Mouse (Mus musculus): ENCODE data around the gene Dgki. TPM values are rescaled to one million over a fixed set of nuclear protein-coding genes. Genes with fewer than 3 reads are reported as not detected.

Dgki gene
- total RNA-seq, 1 experiment, result 0.94 TPM

GRCm38 (mm10) chr6:36842101-36842922 lies 457.7 kb downstream of the Dgki start:
- no peak overlapping the region for H3K4me3 ChIP-seq (ENCODE audit: insufficient read depth in 1 of 2, low read depth in 1 of 2, low read length in 2 of 2, poor library complexity in 1 of 2, severe bottlenecking in 1 of 2)
- no peaks in the 10 kb centered on the region for H3K9me3 ChIP-seq (ENCODE audit: control insufficient read depth, insufficient read depth, low read depth, low read length)
- TF ChIP-seq MAFK (IDR thresholded peaks at IDR 0.05; ENCODE audit: insufficient read depth, low read depth, low read length) (no peak), ZNF384 (IDR thresholded peaks at IDR 0.05; ENCODE audit: low read depth, low read length) (no peak), HCFC1 (IDR thresholded peaks at IDR 0.05; ENCODE audit: borderline replicate concordance, insufficient read depth, low read length) (no peak), CHD2 (IDR thresholded peaks at IDR 0.05; ENCODE audit: low read depth, low read length) (no peak), ZC3H11A (IDR thresholded peaks at IDR 0.05; ENCODE audit: borderline replicate concordance, low read depth, low read length) (no peak)
- no peak overlapping the region for H3K9ac ChIP-seq (ENCODE audit: insufficient read depth, low read depth, low read length, poor library complexity, severe bottlenecking)
- in situ Hi-C loops (cut with MboI; ENCODE audit: low sequenced_read_pairs in 2 of 2, unreplicated experiment in 2 of 2), result no loop called here
- DNase-seq (ENCODE audit: low read depth, low spot score), result no peak
- H3K36me3 ChIP-seq (ENCODE audit: control insufficient read depth, insufficient read depth, low read length, poor library complexity, severe bottlenecking), result no peaks in the 10 kb centered on the region
- H3K27ac ChIP-seq (ENCODE audit: insufficient read depth, low read depth, low read length, poor library complexity, severe bottlenecking), result no peak overlapping the region
- no peaks in the 10 kb centered on the region for H3K4me1 ChIP-seq (ENCODE audit: control insufficient read depth in 2 of 2, insufficient read depth in 2 of 2, low read length in 2 of 2, poor library complexity in 1 of 2)

- H3K27ac ChIP-seq (ENCODE audit: insufficient read depth, low read depth, low read length, poor library complexity, severe bottlenecking), result no peak overlapping the region
- TF ChIP-seq HCFC1 (IDR thresholded peaks at IDR 0.05; ENCODE audit: borderline replicate concordance, insufficient read depth, low read length) (no peak), MAFK (IDR thresholded peaks at IDR 0.05; ENCODE audit: insufficient read depth, low read depth, low read length) (no peak), CHD2 (IDR thresholded peaks at IDR 0.05; ENCODE audit: low read depth, low read length) (no peak), ZC3H11A (IDR thresholded peaks at IDR 0.05; ENCODE audit: borderline replicate concordance, low read depth, low read length) (no peak), ZNF384 (IDR thresholded peaks at IDR 0.05; ENCODE audit: low read depth, low read length) (no peak)
- H3K9ac ChIP-seq (ENCODE audit: insufficient read depth, low read depth, low read length, poor library complexity, severe bottlenecking), result no peak overlapping the region
- H3K9me3 ChIP-seq (ENCODE audit: control insufficient read depth, insufficient read depth, low read depth, low read length), result no peaks in the 10 kb centered on the region
- in situ Hi-C loops (cut with MboI; ENCODE audit: low sequenced_read_pairs in 2 of 2, unreplicated experiment in 2 of 2), result no loop called here
- H3K4me1 ChIP-seq (ENCODE audit: control insufficient read depth in 2 of 2, insufficient read depth in 2 of 2, low read length in 2 of 2, poor library complexity in 1 of 2), result no peaks in the 10 kb centered on the region
- H3K36me3 ChIP-seq (ENCODE audit: control insufficient read depth, insufficient read depth, low read length, poor library complexity, severe bottlenecking), result no peaks in the 10 kb centered on the region
- H3K4me3 ChIP-seq (ENCODE audit: insufficient read depth in 1 of 2, low read depth in 1 of 2, low read length in 2 of 2, poor library complexity in 1 of 2, severe bottlenecking in 1 of 2), result no peak overlapping the region
- no peak for DNase-seq (ENCODE audit: low read depth, low spot score)
These were observed 458.3 kb downstream of the Dgki start for GRCm38 (mm10) chr6:36841701-36842100.

GRCm38 (mm10) chr6:36841174-36841573 lies 458.8 kb downstream of the Dgki start:
- no peak for DNase-seq (ENCODE audit: low read depth, low spot score)
- Histone ChIP-seq H3K4me3 (ENCODE audit: insufficient read depth in 1 of 2, low read depth in 1 of 2, low read length in 2 of 2, poor library complexity in 1 of 2, severe bottlenecking in 1 of 2) (no peak overlapping the region), H3K9ac (ENCODE audit: insufficient read depth, low read depth, low read length, poor library complexity, severe bottlenecking) (no peak overlapping the region), H3K4me1 (ENCODE audit: control insufficient read depth in 2 of 2, insufficient read depth in 2 of 2, low read length in 2 of 2, poor library complexity in 1 of 2) (no peaks in the 10 kb centered on the region), H3K27ac (ENCODE audit: insufficient read depth, low read depth, low read length, poor library complexity, severe bottlenecking) (no peak overlapping the region), H3K36me3 (ENCODE audit: control insufficient read depth, insufficient read depth, low read length, poor library complexity, severe bottlenecking) (no peaks in the 10 kb centered on the region), H3K9me3 (ENCODE audit: control insufficient read depth, insufficient read depth, low read depth, low read length) (no peaks in the 10 kb centered on the region)
- in situ Hi-C loops (cut with MboI; ENCODE audit: low sequenced_read_pairs in 2 of 2, unreplicated experiment in 2 of 2), result no loop called here
- TF ChIP-seq HCFC1 (IDR thresholded peaks at IDR 0.05; ENCODE audit: borderline replicate concordance, insufficient read depth, low read length) (no peak), ZNF384 (IDR thresholded peaks at IDR 0.05; ENCODE audit: low read depth, low read length) (no peak), ZC3H11A (IDR thresholded peaks at IDR 0.05; ENCODE audit: borderline replicate concordance, low read depth, low read length) (no peak), MAFK (IDR thresholded peaks at IDR 0.05; ENCODE audit: insufficient read depth, low read depth, low read length) (no peak), CHD2 (IDR thresholded peaks at IDR 0.05; ENCODE audit: low read depth, low read length) (no peak)

- H3K36me3 ChIP-seq (ENCODE audit: control insufficient read depth, insufficient read depth, low read length, poor library complexity, severe bottlenecking), result no peaks in the 10 kb centered on the region
- DNase-seq (ENCODE audit: low read depth, low spot score), result no peak
- H3K4me1 ChIP-seq (ENCODE audit: control insufficient read depth in 2 of 2, insufficient read depth in 2 of 2, low read length in 2 of 2, poor library complexity in 1 of 2), result no peaks in the 10 kb centered on the region
- no peak overlapping the region for H3K4me3 ChIP-seq (ENCODE audit: insufficient read depth in 1 of 2, low read depth in 1 of 2, low read length in 2 of 2, poor library complexity in 1 of 2, severe bottlenecking in 1 of 2)
- H3K9me3 ChIP-seq (ENCODE audit: control insufficient read depth, insufficient read depth, low read depth, low read length), result no peaks in the 10 kb centered on the region
- no peak overlapping the region for H3K9ac ChIP-seq (ENCODE audit: insufficient read depth, low read depth, low read length, poor library complexity, severe bottlenecking)
- H3K27ac ChIP-seq (ENCODE audit: insufficient read depth, low read depth, low read length, poor library complexity, severe bottlenecking), result no peak overlapping the region
- no peak for TF ChIP-seq CHD2 (IDR thresholded peaks at IDR 0.05; ENCODE audit: low read depth, low read length)
- TF ChIP-seq ZNF384 (IDR thresholded peaks at IDR 0.05; ENCODE audit: low read depth, low read length), result no peak
- TF ChIP-seq HCFC1 (IDR thresholded peaks at IDR 0.05; ENCODE audit: borderline replicate concordance, insufficient read depth, low read length), result no peak
- TF ChIP-seq ZC3H11A (IDR thresholded peaks at IDR 0.05; ENCODE audit: borderline replicate concordance, low read depth, low read length), result no peak
- no peak for TF ChIP-seq MAFK (IDR thresholded peaks at IDR 0.05; ENCODE audit: insufficient read depth, low read depth, low read length)
- in situ Hi-C loops (cut with MboI; ENCODE audit: low sequenced_read_pairs in 2 of 2, unreplicated experiment in 2 of 2), result no loop called here
These were observed 461.2 kb downstream of the Dgki start for GRCm38 (mm10) chr6:36838747-36839146.

Measured in ES-E14 (cell line).